Mouse (Mus musculus): Measurements from ENCODE around the gene H2al1c.
"Not testable (repeated sequence)": the region's sequence is repeated elsewhere in the genome, so short reads cannot be mapped to it uniquely, and the experiment has no call there.

DNA sequence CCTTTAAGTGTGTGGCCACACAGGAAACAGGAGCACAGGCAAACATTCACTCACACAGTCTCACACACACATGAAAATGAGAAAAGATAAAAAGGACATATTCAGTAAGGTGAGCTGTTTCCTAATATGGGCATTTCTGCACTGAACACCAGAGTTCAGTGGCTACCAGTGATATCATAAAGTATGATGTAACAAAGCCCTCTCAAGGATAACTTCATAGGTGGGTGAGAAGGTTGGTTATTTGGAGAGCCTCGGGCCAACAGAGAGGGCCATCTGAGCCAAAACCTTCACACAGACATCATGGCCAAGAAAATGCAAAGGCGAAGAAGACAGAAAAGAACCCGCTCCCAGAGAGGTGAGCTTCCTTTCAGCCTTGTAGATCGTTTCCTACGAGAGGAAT lies 18.9 kb downstream of the H2al1c start, which contains the start of gene H2al1i:
- TF ChIP-seq CTCF (IDR thresholded peaks at IDR 0.05; ENCODE audit: insufficient read depth, low read length); POLR2A (IDR thresholded peaks at IDR 0.05; ENCODE audit: borderline replicate concordance, extremely low read depth, low read depth, low read length): not testable (repeated sequence)
